8 mouse cellular contexts compared by ENCODE assay signal in genomic region chr17:26466741-26467150, GRCm38 (mm10). TPM values are rescaled to one million over a fixed set of nuclear protein-coding genes. Genes with fewer than 3 reads are reported as not detected.
DNase-seq lines count a peak whose midpoint lies in the region; ATAC-seq and TF ChIP-seq lines count a peak whose summit lies in the region.

No protein-coding gene starts in this region.

- no peaks in the 10 kb centered on the region for H3K36me3 ChIP-seq in hindbrain, embryonic 16.5 days (ENCODE audit: control insufficient read depth, insufficient read depth, low read length)

- 6% methylated on average over 4 of the region's 4 CpGs for WGBS in hindbrain, embryonic 16.5 days

- no peak for DNase-seq in Patski (ENCODE audit: low read depth, low spot score)
- DNase-seq in cerebellum, adult 9-10 months = peak; percentile 82
- peak; percentile 62 to 73 for DNase-seq in frontal cortex, postnatal 25 days (ENCODE audit: low spot score in 2 of 2)
- peak; percentile 70 to 83 for DNase-seq in left cerebral cortex, adult 18-20 months (ENCODE audit: low spot score in 2 of 2)
- peak; percentile 95 for DNase-seq in right cerebral cortex, postnatal 4 days

- CTCF ChIA-PET in Patski (lab: Charles Lee) = interaction anchor here (1.0 to 1.7 kb wide), 4 partner anchors 14 to 184 kb away, joined by 3 to 4 read pairs (median 4); no protein-coding TSS in a partner anchor

- peak overlapping the region; percentile 22; the same call in 1 of the 2 replicates for H3K9ac ChIP-seq in hindbrain, embryonic 16.5 days (ENCODE audit: low read depth, low read length)

- H3K4me2 ChIP-seq in hindbrain, embryonic 16.5 days (ENCODE audit: low read length) = peak overlapping the region; percentile 33

- no peaks in the 10 kb centered on the region for H3K9me3 ChIP-seq in hindbrain, embryonic 16.5 days (ENCODE audit: control insufficient read depth, low read length)

- POLR2A ChIA-PET in Patski (lab: Charles Lee) = interaction anchor here (1.1 kb wide), 1 partner anchor 21 kb away, joined by 3 read pairs; no protein-coding TSS in a partner anchor

- in situ Hi-C loops in Patski (cut with MboI; ENCODE audit: low pct_unique_long_range_greater_than_20kb) = loop anchor here (5.0 to 10.0 kb wide), 3 partner anchors 41 to 328 kb away; no protein-coding TSS in a partner anchor

- H3K27ac ChIP-seq in hindbrain, embryonic 16.5 days (ENCODE audit: low read depth, low read length) = no peak overlapping the region

- ATAC-seq in Patski = no peak
- ATAC-seq in hindbrain, embryonic 16.5 days = peak; percentile 70
- ATAC-seq in megakaryocyte progenitor cell, adult 5-6 weeks (replicated peaks; ENCODE audit: poor library complexity) = peak; percentile 82
- no peak for ATAC-seq in erythroid progenitor cell, adult 5-6 weeks (replicated peaks; ENCODE audit: low FRiP score, poor library complexity, severe bottlenecking)

- no peaks in the 10 kb centered on the region for H3K27me3 ChIP-seq in Patski
- H3K27me3 ChIP-seq in hindbrain, embryonic 16.5 days (replicated peaks; ENCODE audit: control insufficient read depth, insufficient read depth, low read length) = no peaks in the 10 kb centered on the region

- no peak overlapping the region for H3K4me3 ChIP-seq in hindbrain, embryonic 16.5 days (ENCODE audit: low read length)

- peaks cover 5% of the 10 kb centered on the region; the same call in 1 of the 2 replicates for H3K4me1 ChIP-seq in hindbrain, embryonic 16.5 days (ENCODE audit: control insufficient read depth, insufficient read depth, low read depth, low read length)

- peak; percentile 80 for TF ChIP-seq CTCF in Patski (IDR thresholded peaks at IDR 0.05)

RNA-seq across cellular contexts. Expression of gene Neurl1b, which starts 52.1 kb away (rescaled TPM):
- 79.6 TPM for polyA plus RNA-seq in Patski (2021)
- 1.9 and 2.2 TPM in 2 replicates for polyA plus RNA-seq in hindbrain, embryonic 16.5 days (2015; fragmentation: Nextera tagmentation; extraction: Ambion mirVana)
- 10 to 100 TPM; 75.1 to 77.0 TPM for total RNA-seq in left cerebral cortex, adult 18-20 months (2021)
- total RNA-seq in megakaryocyte progenitor cell, adult 5-6 weeks (2015) = 1.6 and 2.2 TPM in 2 replicates
- total RNA-seq in megakaryocyte progenitor cell, adult 5-6 weeks (2017) = 1.9 and 2.2 TPM in 2 replicates
- total RNA-seq in erythroid progenitor cell, adult 5-6 weeks (2015; ENCODE audit: low replicate concordance) = 0.72 and 2.5 TPM in 2 replicates
- 1.5 and 2.4 TPM in 2 replicates for total RNA-seq in erythroid progenitor cell, adult 5-6 weeks (2017; ENCODE audit: low replicate concordance)

Comparison
In these comparisons a context has a peak if more than half of its experiments do, and no peak if none do; other contexts are left out.
1. ATAC-seq: peak in hindbrain, embryonic 16.5 days (single experiment) and megakaryocyte progenitor cell, adult 5-6 weeks (single experiment); none in Patski (single experiment) and erythroid progenitor cell, adult 5-6 weeks (single experiment).
2. RNA of gene Neurl1b, which starts 52.1 kb away (total RNA-seq): 75.1 to 77.0 TPM in left cerebral cortex, adult 18-20 months; 0.72 to 2.5 TPM in erythroid progenitor cell, adult 5-6 weeks and 1.6 to 2.2 TPM in megakaryocyte progenitor cell, adult 5-6 weeks; every median in the first group is over 10 times any median in the second.